Comparison of ENCODE assay signal across 8 mouse cellular contexts in genomic region chr1:172012030-172012429, GRCm38 (mm10). TPM values are rescaled to one million over a fixed set of nuclear protein-coding genes. Genes with fewer than 3 reads are reported as not detected.
DNase-seq lines count a peak whose midpoint lies in the region; ATAC-seq and TF ChIP-seq lines count a peak whose summit lies in the region.

No protein-coding gene starts in this region.

- CTCF ChIA-PET in Patski (lab: Charles Lee): interaction anchor here (1.0 to 4.2 kb wide), 9 partner anchors 9 to 196 kb away, joined by 3 to 22 read pairs (median 4); partner anchors contain the start of gene Copa

- intact Hi-C loops in left cerebral cortex, postnatal 4 days (cut with DNase I): no loop called here

- H3K4me2 ChIP-seq in intestine, embryonic 15.5 days (replicated peaks): no peak overlapping the region
- H3K4me2 ChIP-seq in midbrain, embryonic 15.5 days: no peak overlapping the region

- H3K4me3 ChIP-seq in intestine, embryonic 15.5 days (replicated peaks): no peak overlapping the region
- H3K4me3 ChIP-seq in midbrain, embryonic 15.5 days: no peak overlapping the region

- no peak overlapping the region for H3K9ac ChIP-seq in intestine, embryonic 15.5 days
- H3K9ac ChIP-seq in midbrain, embryonic 15.5 days: no peak overlapping the region

- H3K36me3 ChIP-seq in intestine, embryonic 15.5 days: peaks cover 27% of the 10 kb centered on the region
- peaks cover 36% of the 10 kb centered on the region; the same call in 1 of the 2 replicates for H3K36me3 ChIP-seq in midbrain, embryonic 15.5 days (replicated peaks)

- no peaks in the 10 kb centered on the region for H3K27me3 ChIP-seq in Patski
- no peaks in the 10 kb centered on the region for H3K27me3 ChIP-seq in intestine, embryonic 15.5 days (replicated peaks)
- H3K27me3 ChIP-seq in midbrain, embryonic 15.5 days (replicated peaks): no peaks in the 10 kb centered on the region

- 29% methylated on average over 5 of the region's 5 CpGs for WGBS in intestine, embryonic 15.5 days
- 12% methylated on average over 5 of the region's 5 CpGs for WGBS in midbrain, embryonic 15.5 days

- peaks cover 12% of the 10 kb centered on the region for H3K4me1 ChIP-seq in intestine, embryonic 15.5 days (replicated peaks)
- peaks cover 47% of the 10 kb centered on the region for H3K4me1 ChIP-seq in midbrain, embryonic 15.5 days

- TF ChIP-seq CTCF in Patski (IDR thresholded peaks at IDR 0.05): no peak

- no peak overlapping the region for H3K27ac ChIP-seq in intestine, embryonic 15.5 days
- H3K27ac ChIP-seq in midbrain, embryonic 15.5 days: peak overlapping the region; percentile 22

- ATAC-seq in Patski: peak; percentile 90
- peak; percentile 41; the same call in 1 of the 2 replicates for ATAC-seq in intestine, embryonic 15.5 days
- 0 out of 2 replicates have a peak, but pooled peaks have one; percentile 27 for ATAC-seq in midbrain, embryonic 15.5 days (replicated peaks)

- DNase-seq in B cell, adult 2 months: peak; percentile 67 to 69
- no peak for DNase-seq in Patski (ENCODE audit: low read depth, low spot score)
- peak; percentile 55 for DNase-seq in cerebellum, adult 9-11 months
- DNase-seq in forelimb bud, embryonic 11.5 days (ENCODE audit: low read depth, low spot score): peak; percentile 73
- DNase-seq in left cerebral cortex, postnatal 4 days: peak; percentile 80
- DNase-seq in testis, postnatal 10 days (ENCODE audit: low spot score): peak; percentile 81

- in situ Hi-C loops in Patski (cut with MboI; ENCODE audit: low pct_unique_long_range_greater_than_20kb): no loop called here

- POLR2A ChIA-PET in Patski (lab: Charles Lee): interaction anchor here (0.9 to 1.2 kb wide), 2 partner anchors 9 to 15 kb away, joined by 4 to 5 read pairs; no protein-coding TSS in a partner anchor

- H3K9me3 ChIP-seq in intestine, embryonic 15.5 days: no peaks in the 10 kb centered on the region
- no peaks in the 10 kb centered on the region for H3K9me3 ChIP-seq in midbrain, embryonic 15.5 days

RNA-seq across cellular contexts. Expression of gene Vangl2, which starts 16.2 kb away (rescaled TPM):
- polyA plus RNA-seq in Patski (2021): 11.5 TPM
- polyA plus RNA-seq in intestine, embryonic 15.5 days (2015; fragmentation: Nextera tagmentation; extraction: Ambion mirVana): 8.9 and 10.1 TPM in 2 replicates
- 10 to 100 TPM; 62.0 to 65.3 TPM for total RNA-seq in left cerebral cortex, postnatal 4 days (2021)
- polyA plus RNA-seq in midbrain, embryonic 15.5 days (2015; fragmentation: Nextera tagmentation; extraction: Ambion mirVana): 48.0 and 49.6 TPM in 2 replicates

RNA-seq across cellular contexts. Expression of gene Nhlh1, which starts 45.3 kb away (rescaled TPM):
- polyA plus RNA-seq in Patski (2021): not detected
- polyA plus RNA-seq in intestine, embryonic 15.5 days (2015; fragmentation: Nextera tagmentation; extraction: Ambion mirVana): 0.06 and 0.09 TPM in 2 replicates
- total RNA-seq in left cerebral cortex, postnatal 4 days (2021): under 1 TPM; 0.32 to 0.44 TPM
- polyA plus RNA-seq in midbrain, embryonic 15.5 days (2015; fragmentation: Nextera tagmentation; extraction: Ambion mirVana): 2.0 and 2.5 TPM in 2 replicates

Comparison
In these comparisons a context has a peak if more than half of its experiments do, and no peak if none do; other contexts are left out.
1. ATAC-seq: peak in every context shown above with its lines; median percentile 90 in Patski; 41 in intestine, embryonic 15.5 days; 27 in midbrain, embryonic 15.5 days.